Mouse (Mus musculus) heart, adult 11 months (tissue): ENCODE measurements at regions not wholly inside any gene's neighbourhood (a gene's known extent, or its start where the extent isn't known, plus 50 kb on each side); places are given as distances from the start of the nearest gene placed in this dataset.
"Not testable (repeated sequence)": the region's sequence is repeated elsewhere in the genome, so short reads cannot be mapped to it uniquely, and the experiment has no call there.

ENCODE experiments used
- DNase-seq: peaks from one replicate; pipeline ENCODE4 v3.0.0; 2022

GRCm38 (mm10) chr1:194435060-194435459, 183.0 kb upstream of the Plxna2 start:
- no peak for DNase-seq

- DNase-seq: no peak
Measured at GRCm38 (mm10) chr1:194428586-194428985, 189.4 kb upstream of the Plxna2 start.

DNA sequence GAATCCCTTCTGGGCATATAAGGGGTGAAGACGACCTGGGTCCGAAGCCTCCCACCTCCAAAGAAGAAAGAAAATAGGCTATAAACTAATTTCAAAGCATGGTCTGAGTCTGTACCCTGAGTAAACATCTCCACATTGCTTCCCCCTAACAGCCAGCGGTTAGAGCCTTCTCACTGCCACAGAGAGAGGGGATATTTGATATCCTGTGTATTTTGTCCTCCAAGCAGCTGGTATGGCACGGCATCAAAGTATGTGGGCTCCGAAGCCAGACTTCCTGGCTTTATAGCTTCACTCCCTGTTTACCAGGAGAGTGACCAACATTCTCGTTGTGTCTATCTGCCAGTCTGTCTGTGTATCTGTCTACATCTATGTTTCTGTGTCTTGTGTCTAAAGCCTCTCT, 191.7 kb upstream of the Plxna2 start:
- no peak for DNase-seq

- DNase-seq: no peak
Measured at GRCm38 (mm10) chr1:194424201-194424600, 193.8 kb upstream of the Plxna2 start.

GRCm38 (mm10) chr1:194412193-194412592, 205.8 kb upstream of the Plxna2 start:
- DNase-seq: no peak

DNA sequence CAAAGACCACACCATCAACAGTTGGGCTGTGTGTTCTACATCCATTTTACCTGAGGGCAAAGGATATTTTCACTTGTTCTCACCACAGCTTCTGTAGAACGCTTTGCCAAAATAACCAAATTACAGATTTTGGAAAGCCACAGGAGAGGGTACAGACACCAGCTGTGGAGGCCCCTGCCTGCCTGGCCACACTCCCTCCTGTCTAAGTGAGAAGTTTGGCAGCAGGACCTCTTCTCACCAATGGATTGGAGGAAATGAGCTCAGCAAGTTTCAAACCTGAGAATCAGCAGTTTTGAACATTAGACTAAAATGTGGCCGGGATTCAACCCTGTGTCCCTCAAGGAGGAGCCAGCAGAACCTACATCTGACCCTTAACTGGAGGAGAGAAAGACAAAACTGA, 206.2 kb upstream of the Plxna2 start:
- DNase-seq: peak; percentile 88

- DNase-seq: no peak
Measured at GRCm38 (mm10) chr1:194399281-194399680, 218.7 kb upstream of the Plxna2 start.

DNA sequence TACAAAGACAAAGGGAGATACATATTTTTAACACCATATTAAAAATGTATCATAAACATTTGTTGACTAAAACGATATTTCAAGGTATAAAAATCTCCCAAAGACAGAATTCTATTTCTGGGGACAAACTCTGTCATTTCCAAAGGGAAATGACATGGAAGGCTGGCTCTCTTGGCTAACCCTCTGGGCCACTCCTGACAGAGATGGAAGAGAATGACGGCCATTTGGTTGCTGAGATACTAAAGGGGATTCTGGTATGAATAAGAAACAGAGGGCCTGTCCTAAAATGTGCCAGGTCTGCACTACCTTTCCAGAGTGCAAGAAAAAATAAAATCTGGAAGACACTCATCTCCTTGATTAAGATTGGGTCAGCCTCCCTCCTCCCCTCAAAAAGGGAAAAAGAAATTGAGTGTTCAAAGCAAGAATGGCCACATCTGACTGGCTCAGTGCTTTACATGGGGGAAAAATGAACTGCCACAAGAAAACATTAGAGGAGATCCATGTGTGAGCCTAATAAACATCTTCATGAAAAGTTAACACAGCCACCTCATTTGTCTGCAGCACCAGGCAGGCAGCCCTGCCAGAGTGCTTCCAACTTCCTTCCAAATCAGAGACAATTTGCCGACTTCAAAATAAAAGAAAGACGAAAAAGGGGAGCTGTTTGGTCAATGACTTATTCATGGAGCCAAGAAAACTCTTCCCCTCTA, 221.1 kb upstream of the Plxna2 start:
- DNase-seq: no peak

GRCm38 (mm10) chr1:194393720-194394119, 224.3 kb upstream of the Plxna2 start:
- no peak for DNase-seq

DNA sequence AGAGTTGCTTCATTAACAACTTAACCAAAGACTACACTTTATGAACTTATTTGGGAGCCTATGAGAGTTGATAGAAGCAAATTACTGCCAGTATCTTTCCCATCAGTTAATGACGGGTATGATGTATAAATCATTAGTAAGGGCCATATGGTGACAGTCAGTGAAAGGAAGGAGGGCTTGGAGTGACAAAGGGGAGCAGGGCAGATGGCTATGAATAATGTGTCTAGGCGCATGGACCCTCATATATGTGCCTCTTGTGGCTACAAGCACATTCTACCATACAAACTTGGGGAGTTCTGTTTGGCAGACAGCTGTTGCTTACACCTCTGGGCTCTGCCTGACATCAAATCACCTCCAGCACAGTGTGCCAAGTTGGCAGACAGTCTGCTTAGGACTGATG, 227.8 kb upstream of the Plxna2 start:
- DNase-seq: no peak

GRCm38 (mm10) chr1:194378135-194378534, 239.9 kb upstream of the Plxna2 start:
- DNase-seq: no peak

- not testable (repeated sequence) for DNase-seq
Measured at GRCm38 (mm10) chr1:194373511-194373910, 244.5 kb upstream of the Plxna2 start.

GRCm38 (mm10) chr1:194363917-194364316, 254.1 kb upstream of the Plxna2 start:
- DNase-seq: no peak

DNA sequence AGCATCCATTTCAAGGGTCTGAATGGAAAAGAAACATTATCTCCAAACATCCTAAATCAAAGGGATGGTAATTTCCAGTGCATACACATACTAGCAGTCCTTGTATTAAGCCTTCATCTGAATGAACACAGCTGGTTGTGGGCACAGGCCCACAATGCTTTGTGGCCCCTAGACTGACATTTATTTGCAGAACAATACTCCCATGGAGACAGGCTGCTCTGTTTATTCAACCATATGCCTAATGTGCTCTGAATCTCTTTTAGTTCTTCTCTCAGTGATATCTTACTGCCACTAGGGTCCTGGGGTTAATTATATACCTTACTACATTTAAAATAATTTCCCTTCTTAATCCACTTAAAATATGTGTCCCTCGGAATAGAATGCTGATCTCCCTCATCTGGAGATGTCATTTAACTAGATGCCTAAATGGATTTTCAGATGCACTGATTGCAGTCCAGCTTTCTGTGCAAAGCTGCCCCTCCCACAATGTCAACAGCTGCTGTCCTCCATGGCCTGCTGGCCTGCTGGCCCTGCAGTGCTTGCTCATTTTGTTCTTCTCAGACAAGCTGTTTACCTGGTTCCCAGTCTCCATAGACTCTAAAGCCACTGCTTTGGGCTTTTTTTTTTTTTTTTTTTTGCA, 254.8 kb upstream of the Plxna2 start:
- DNase-seq: no peak

DNA sequence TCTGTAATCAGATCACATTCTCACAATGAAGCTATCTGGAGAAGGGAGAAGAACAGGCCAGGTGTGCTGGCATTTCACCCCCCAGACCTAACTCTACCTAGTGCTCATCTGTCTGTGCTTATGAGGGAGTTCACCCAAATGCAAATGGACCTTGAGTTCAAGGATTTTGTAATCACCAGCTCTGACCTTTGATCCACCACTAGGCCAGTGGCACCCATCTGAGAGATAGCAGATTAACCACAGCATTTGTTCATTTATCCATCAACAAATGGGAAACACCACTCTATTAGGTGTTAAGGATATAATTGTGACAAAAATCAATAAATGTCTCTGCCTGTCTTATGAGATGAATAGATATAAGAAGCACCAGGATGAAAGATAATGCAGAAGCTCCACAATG, 255.7 kb upstream of the Plxna2 start:
- DNase-seq: no peak

GRCm38 (mm10) chr1:194361316-194361715, 256.7 kb upstream of the Plxna2 start:
- DNase-seq: no peak

GRCm38 (mm10) chr1:194354332-194355120, 263.5 kb upstream of the Plxna2 start:
- no peak for DNase-seq

- peak; percentile 89 for DNase-seq
Measured at GRCm38 (mm10) chr1:194345304-194346033, 272.5 kb upstream of the Plxna2 start.

DNA sequence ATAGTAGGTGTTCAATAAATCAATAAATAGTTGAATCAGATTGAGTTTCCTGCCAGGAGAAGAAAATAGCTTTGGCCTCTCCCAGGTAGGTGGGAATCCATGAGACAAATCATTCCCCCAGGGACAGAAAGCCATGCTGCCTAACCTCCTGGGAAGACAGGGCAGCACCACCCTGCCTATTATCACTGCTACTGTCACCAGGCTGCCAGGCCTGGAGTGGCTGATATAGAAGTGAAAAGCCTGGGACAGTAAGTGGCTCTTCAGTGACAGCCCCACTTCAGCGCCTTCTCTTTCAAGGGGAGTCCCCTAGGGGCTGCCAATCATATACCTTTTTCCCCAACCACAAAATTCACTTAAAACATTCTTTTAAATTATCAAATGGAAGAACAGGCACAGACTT, 275.4 kb upstream of the Plxna2 start:
- peak; percentile 86 for DNase-seq

GRCm38 (mm10) chr1:194341758-194342157, 276.3 kb upstream of the Plxna2 start:
- DNase-seq: no peak

DNA sequence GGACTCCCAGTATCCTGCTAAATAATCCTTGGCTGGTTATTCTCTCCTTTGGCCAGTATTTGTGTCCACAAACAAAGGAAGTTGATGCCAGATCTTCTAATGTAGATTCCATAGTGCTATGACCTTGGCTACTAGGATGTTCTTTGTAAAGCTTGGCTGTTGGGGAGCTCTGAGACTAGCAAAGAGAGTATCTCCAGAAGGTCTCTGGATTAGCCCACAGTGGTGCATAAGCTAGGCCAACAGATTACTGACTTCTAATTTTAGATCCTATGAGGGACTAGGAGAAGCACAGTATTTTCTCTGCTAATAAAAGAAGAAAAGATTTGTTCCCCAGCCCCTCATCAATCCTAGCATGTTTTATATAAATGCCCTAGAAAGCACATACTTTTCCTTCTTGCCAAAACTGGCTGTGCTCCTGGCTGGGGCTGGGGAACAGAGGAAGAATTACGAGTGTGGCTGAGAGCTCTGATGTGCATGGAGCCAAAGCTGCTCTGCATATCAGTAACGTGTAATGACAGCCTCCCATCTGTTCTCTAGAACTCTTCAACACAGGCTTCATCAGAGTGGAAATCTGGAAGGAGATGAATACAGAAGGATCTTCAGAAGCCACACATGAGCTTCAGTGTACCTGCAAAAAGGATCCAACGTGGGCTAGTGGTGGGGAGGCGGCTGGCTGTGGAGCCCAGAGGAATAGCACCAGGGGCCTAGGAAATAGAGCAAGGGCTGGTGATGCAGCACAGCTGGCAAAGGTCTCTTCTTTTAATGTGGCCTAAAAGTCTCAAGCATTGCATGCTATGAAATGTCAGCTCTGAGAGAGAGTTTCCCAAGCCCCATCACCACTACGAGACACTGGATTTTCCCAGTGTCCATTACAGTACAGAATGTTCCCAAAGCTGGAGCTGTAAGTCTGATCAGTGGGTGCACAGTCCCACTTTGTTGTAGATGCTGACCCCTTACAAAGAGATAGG, 283.0 kb upstream of the Plxna2 start:
- peak; percentile 90 for DNase-seq

- DNase-seq: peak; percentile 63
Measured at GRCm38 (mm10) chr1:194332639-194333038, 285.4 kb upstream of the Plxna2 start.
